Mouse (Mus musculus) E14TG2a.4 (cell line): Measurements from ENCODE around the gene Slbp.

Experiments
- CTCF ChIP-seq: conservative IDR thresholded peaks from 2 replicates; pipeline ENCODE4 v1.5.1; 2014; ENCODE audit warnings: low read length
- POU5F1 ChIP-seq: IDR thresholded peaks from 2 replicates; pipeline ENCODE4 v1.6.1; 2014; ENCODE audit warnings: low read length, borderline replicate concordance

DNA sequence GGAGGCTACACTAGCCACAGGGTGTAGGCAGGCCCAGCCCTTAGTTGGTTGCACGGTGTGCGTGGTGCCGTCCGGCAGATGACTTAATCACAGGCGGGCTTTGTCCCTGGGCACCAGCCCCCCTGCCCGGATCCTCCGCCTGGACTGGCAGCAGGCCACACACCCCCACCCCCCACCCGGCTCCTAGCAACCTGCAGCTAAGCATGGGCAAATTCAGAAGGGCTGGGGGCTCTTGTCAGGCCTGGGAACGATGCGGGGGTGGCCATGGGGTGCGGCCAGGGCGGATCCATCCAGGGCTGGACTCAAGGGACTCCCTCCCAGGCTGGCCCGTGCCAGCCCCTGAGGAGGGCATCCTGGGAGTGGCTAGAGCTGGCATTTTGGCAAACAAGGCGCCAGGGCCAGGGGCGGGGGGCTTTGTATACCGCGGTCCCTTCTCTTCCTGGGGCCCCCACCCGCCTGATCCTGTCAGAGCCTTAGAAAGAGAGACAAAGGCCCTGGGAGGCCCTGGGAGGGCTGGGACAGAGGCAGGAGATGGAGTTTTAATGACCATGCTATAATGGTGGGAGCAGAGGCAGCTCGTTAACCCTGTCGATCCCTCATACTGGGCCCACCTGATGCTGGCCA is 37.0 kb upstream of the Slbp start:
- no peak for TF ChIP-seq CTCF
- TF ChIP-seq POU5F1: no peak
